Mouse (Mus musculus): ENCODE data around the gene Tcea3. TPM values are rescaled to one million over a fixed set of nuclear protein-coding genes. Genes with fewer than 3 reads are reported as not detected.
A peak's percentile ranks its signal among the peaks of the same experiment; 100 is the strongest.

The Tcea3 gene
- polyA plus RNA-seq, 1 experiment from 2014 or later: 26.8 TPM

GRCm38 (mm10) chr4:136242065-136242703, 5.3 kb upstream of the Tcea3 start:
- H3K9ac ChIP-seq (replicated peaks; ENCODE audit: low read depth): no peak overlapping the region
- peaks cover 2% of the 10 kb centered on the region; the same call in 1 of the 2 replicates for H3K4me1 ChIP-seq (ENCODE audit: insufficient read depth, low read depth, low read length)
- TF ChIP-seq EP300 (IDR thresholded peaks at IDR 0.05) (no peak), CTCF (IDR thresholded peaks at IDR 0.05) (peak; percentile 72)
- H3K27ac ChIP-seq (ENCODE audit: low read length): no peak overlapping the region
- no peak overlapping the region for H3K4me2 ChIP-seq (replicated peaks; ENCODE audit: low read depth, low read length)
- ATAC-seq: no peak
- peak; percentile 38 for DNase-seq (ENCODE audit: low spot score)
- H3K9me3 ChIP-seq (ENCODE audit: low read length): no peaks in the 10 kb centered on the region
- WGBS: 41% methylated on average over 8 of the region's 8 CpGs
- no peaks in the 10 kb centered on the region for H3K27me3 ChIP-seq (replicated peaks; ENCODE audit: insufficient read depth, low read length)
- no peak overlapping the region for H3K4me3 ChIP-seq (ENCODE audit: low read depth, low read length)
- no peaks in the 10 kb centered on the region for H3K36me3 ChIP-seq (ENCODE audit: insufficient read depth, low read length)

GRCm38 (mm10) chr4:136242728-136243127, 4.8 kb upstream of the Tcea3 start:
- TF ChIP-seq EP300 (IDR thresholded peaks at IDR 0.05): no peak
- TF ChIP-seq CTCF (IDR thresholded peaks at IDR 0.05): no peak
- Histone ChIP-seq H3K27ac (ENCODE audit: low read length) (no peak overlapping the region), H3K4me2 (replicated peaks; ENCODE audit: low read depth, low read length) (no peak overlapping the region), H3K4me1 (ENCODE audit: insufficient read depth, low read depth, low read length) (peaks cover 7% of the 10 kb centered on the region; the same call in 1 of the 2 replicates), H3K4me3 (ENCODE audit: low read depth, low read length) (no peak overlapping the region), H3K9me3 (ENCODE audit: low read length) (no peaks in the 10 kb centered on the region), H3K36me3 (ENCODE audit: insufficient read depth, low read length) (no peaks in the 10 kb centered on the region), H3K27me3 (replicated peaks; ENCODE audit: insufficient read depth, low read length) (no peaks in the 10 kb centered on the region), H3K9ac (replicated peaks; ENCODE audit: low read depth) (no peak overlapping the region)
- WGBS: 77% methylated on average over 7 of the region's 7 CpGs
- no peak for DNase-seq (ENCODE audit: low spot score)
- ATAC-seq: no peak

GRCm38 (mm10) chr4:136244208-136244607, 3.3 kb upstream of the Tcea3 start:
- peaks cover 21% of the 10 kb centered on the region for H3K4me1 ChIP-seq (ENCODE audit: insufficient read depth, low read depth, low read length)
- no peak for DNase-seq (ENCODE audit: low spot score)
- 66% methylated on average over 7 of the region's 7 CpGs for WGBS
- H3K27me3 ChIP-seq (replicated peaks; ENCODE audit: insufficient read depth, low read length): peaks cover 8% of the 10 kb centered on the region; the same call in 1 of the 2 replicates
- no peak for ATAC-seq
- no peak overlapping the region for H3K4me2 ChIP-seq (replicated peaks; ENCODE audit: low read depth, low read length)
- H3K9me3 ChIP-seq (ENCODE audit: low read length): no peaks in the 10 kb centered on the region
- no peak overlapping the region for H3K27ac ChIP-seq (ENCODE audit: low read length)
- H3K4me3 ChIP-seq (ENCODE audit: low read depth, low read length): no peak overlapping the region
- no peak for TF ChIP-seq EP300 (IDR thresholded peaks at IDR 0.05)
- TF ChIP-seq CTCF (IDR thresholded peaks at IDR 0.05): no peak
- no peaks in the 10 kb centered on the region for H3K36me3 ChIP-seq (ENCODE audit: insufficient read depth, low read length)
- no peak overlapping the region for H3K9ac ChIP-seq (replicated peaks; ENCODE audit: low read depth)

GRCm38 (mm10) chr4:136245681-136246080, 1.8 kb upstream of the Tcea3 start:
- H3K9ac ChIP-seq (replicated peaks; ENCODE audit: low read depth): no peak overlapping the region
- no peak overlapping the region for H3K4me2 ChIP-seq (replicated peaks; ENCODE audit: low read depth, low read length)
- no peaks in the 10 kb centered on the region for H3K36me3 ChIP-seq (ENCODE audit: insufficient read depth, low read length)
- H3K4me3 ChIP-seq (ENCODE audit: low read depth, low read length): no peak overlapping the region
- DNase-seq (ENCODE audit: low spot score) (no peak), ATAC-seq (no peak)
- H3K9me3 ChIP-seq (ENCODE audit: low read length): no peaks in the 10 kb centered on the region
- WGBS: 52% methylated on average over 5 of the region's 5 CpGs
- no peak for TF ChIP-seq CTCF (IDR thresholded peaks at IDR 0.05)
- no peak overlapping the region for H3K27ac ChIP-seq (ENCODE audit: low read length)
- H3K4me1 ChIP-seq (ENCODE audit: insufficient read depth, low read depth, low read length): peaks cover 25% of the 10 kb centered on the region
- peaks cover 8% of the 10 kb centered on the region; the same call in 1 of the 2 replicates for H3K27me3 ChIP-seq (replicated peaks; ENCODE audit: insufficient read depth, low read length)

- Histone ChIP-seq H3K4me1 (ENCODE audit: insufficient read depth, low read depth, low read length) (peaks cover 25% of the 10 kb centered on the region), H3K9ac (replicated peaks; ENCODE audit: low read depth) (no peak overlapping the region)
Measured at GRCm38 (mm10) chr4:136246568-136246969, 960 bp upstream of the Tcea3 start.

GRCm38 (mm10) chr4:136247386-136247728, 172 bp upstream of the Tcea3 start:
- ATAC-seq: peak; percentile 4; the same call in 1 of the 2 replicates
- no peak for DNase-seq (ENCODE audit: low spot score)
- peaks cover 8% of the 10 kb centered on the region; the same call in 1 of the 2 replicates for H3K27me3 ChIP-seq (replicated peaks; ENCODE audit: insufficient read depth, low read length)
- H3K9ac ChIP-seq (replicated peaks; ENCODE audit: low read depth): no peak overlapping the region; the same call in 1 of the 2 replicates
- H3K9me3 ChIP-seq (ENCODE audit: low read length): no peaks in the 10 kb centered on the region
- H3K27ac ChIP-seq (ENCODE audit: low read length): no peak overlapping the region
- 2% methylated on average over 14 of the region's 14 CpGs for WGBS
- H3K36me3 ChIP-seq (ENCODE audit: insufficient read depth, low read length): no peaks in the 10 kb centered on the region
- TF ChIP-seq CTCF (IDR thresholded peaks at IDR 0.05): 0 out of 2 replicates have a peak, but pooled peaks have one; percentile 3
- no peak for TF ChIP-seq EP300 (IDR thresholded peaks at IDR 0.05)
- peaks cover 25% of the 10 kb centered on the region for H3K4me1 ChIP-seq (ENCODE audit: insufficient read depth, low read depth, low read length)
- H3K4me3 ChIP-seq (ENCODE audit: low read depth, low read length): peak overlapping the region; percentile 50
- peak overlapping the region; percentile 95 for H3K4me2 ChIP-seq (replicated peaks; ENCODE audit: low read depth, low read length)

More at GRCm38 (mm10) chr4:136246568-136246969, 960 bp upstream of the Tcea3 start:
- DNase-seq (ENCODE audit: low spot score) (peak; percentile 79), ATAC-seq (peak; percentile 70)
- H3K4me2 ChIP-seq (replicated peaks; ENCODE audit: low read depth, low read length): peak overlapping the region; percentile 22
- TF ChIP-seq EP300 (IDR thresholded peaks at IDR 0.05) (no peak), CTCF (IDR thresholded peaks at IDR 0.05) (no peak)
- no peaks in the 10 kb centered on the region for H3K9me3 ChIP-seq (ENCODE audit: low read length)
- no peak overlapping the region for H3K4me3 ChIP-seq (ENCODE audit: low read depth, low read length)
- peaks cover 8% of the 10 kb centered on the region; the same call in 1 of the 2 replicates for H3K27me3 ChIP-seq (replicated peaks; ENCODE audit: insufficient read depth, low read length)
- no peaks in the 10 kb centered on the region for H3K36me3 ChIP-seq (ENCODE audit: insufficient read depth, low read length)
- 6% methylated on average over 12 of the region's 12 CpGs for WGBS
- H3K27ac ChIP-seq (ENCODE audit: low read length): no peak overlapping the region

Data from lung, postnatal 0 days (tissue).